Mouse (Mus musculus): ENCODE measurements around the gene Rps6ka5. TPM values are rescaled to one million over a fixed set of nuclear protein-coding genes. Genes with fewer than 3 reads are reported as not detected.

Gene Rps6ka5
- total and polyA plus RNA-seq, 2 experiments from 2014 or later = 6.2 to 10.5 TPM

DNA sequence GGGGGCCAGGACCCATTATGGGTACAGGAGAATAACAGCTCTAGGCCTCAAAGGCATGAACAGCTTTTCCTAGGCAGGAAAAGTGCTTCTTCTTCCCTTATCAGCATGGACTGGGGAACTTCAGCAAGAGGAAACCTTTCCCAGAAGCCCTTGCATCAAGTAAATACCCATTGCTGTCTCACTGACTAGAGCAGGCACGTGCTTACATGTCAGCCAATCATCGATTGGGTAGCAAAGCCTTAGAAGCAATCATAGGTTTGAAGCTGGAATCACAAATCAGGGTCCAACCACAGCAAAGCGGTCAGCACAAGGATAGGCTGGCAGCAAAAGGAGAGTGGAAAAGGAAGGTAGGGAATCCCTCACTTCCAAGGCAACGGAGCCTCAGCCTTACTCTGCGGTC is 213.7 kb downstream of the Rps6ka5 start:
- Histone ChIP-seq H3K9me3 (ENCODE audit: low read length) (no peaks in the 10 kb centered on the region), H3K27ac (no peak overlapping the region), H3K4me3 (ENCODE audit: low read length) (no peak overlapping the region), H3K36me3 (ENCODE audit: insufficient read depth, low read length) (0 out of 2 replicates have a peak, but pooled peaks cover 4% of the 10 kb centered on the region), H3K27me3 (ENCODE audit: insufficient read depth, low read length) (no peaks in the 10 kb centered on the region), H3K9ac (replicated peaks; ENCODE audit: low read length) (no peak overlapping the region), H3K4me1 (ENCODE audit: insufficient read depth, low read length) (no peaks in the 10 kb centered on the region), H3K4me2 (ENCODE audit: low read depth, low read length) (no peak overlapping the region)
- TF ChIP-seq CTCF (IDR thresholded peaks at IDR 0.05; ENCODE audit: low read depth) = no peak
- 89% methylated on average over 5 of the region's 5 CpGs for WGBS
- DNase-seq (ENCODE audit: low spot score) (no peak), ATAC-seq (no peak)

- Histone ChIP-seq H3K27me3 (ENCODE audit: insufficient read depth, low read length) (no peaks in the 10 kb centered on the region), H3K36me3 (ENCODE audit: insufficient read depth, low read length) (0 out of 2 replicates have a peak, but pooled peaks cover 4% of the 10 kb centered on the region), H3K4me2 (ENCODE audit: low read depth, low read length) (no peak overlapping the region), H3K9ac (replicated peaks; ENCODE audit: low read length) (no peak overlapping the region), H3K4me1 (ENCODE audit: insufficient read depth, low read length) (no peaks in the 10 kb centered on the region), H3K9me3 (ENCODE audit: low read length) (no peaks in the 10 kb centered on the region), H3K27ac (no peak overlapping the region), H3K4me3 (ENCODE audit: low read length) (no peak overlapping the region)
- no peak for ATAC-seq
- no peak for DNase-seq (ENCODE audit: low spot score)
- TF ChIP-seq CTCF (IDR thresholded peaks at IDR 0.05; ENCODE audit: low read depth) = no peak
- WGBS = 76% methylated on average over 9 of the region's 9 CpGs
These were observed 214.1 kb downstream of the Rps6ka5 start for GRCm38 (mm10) chr12:100512641-100513040.

DNA sequence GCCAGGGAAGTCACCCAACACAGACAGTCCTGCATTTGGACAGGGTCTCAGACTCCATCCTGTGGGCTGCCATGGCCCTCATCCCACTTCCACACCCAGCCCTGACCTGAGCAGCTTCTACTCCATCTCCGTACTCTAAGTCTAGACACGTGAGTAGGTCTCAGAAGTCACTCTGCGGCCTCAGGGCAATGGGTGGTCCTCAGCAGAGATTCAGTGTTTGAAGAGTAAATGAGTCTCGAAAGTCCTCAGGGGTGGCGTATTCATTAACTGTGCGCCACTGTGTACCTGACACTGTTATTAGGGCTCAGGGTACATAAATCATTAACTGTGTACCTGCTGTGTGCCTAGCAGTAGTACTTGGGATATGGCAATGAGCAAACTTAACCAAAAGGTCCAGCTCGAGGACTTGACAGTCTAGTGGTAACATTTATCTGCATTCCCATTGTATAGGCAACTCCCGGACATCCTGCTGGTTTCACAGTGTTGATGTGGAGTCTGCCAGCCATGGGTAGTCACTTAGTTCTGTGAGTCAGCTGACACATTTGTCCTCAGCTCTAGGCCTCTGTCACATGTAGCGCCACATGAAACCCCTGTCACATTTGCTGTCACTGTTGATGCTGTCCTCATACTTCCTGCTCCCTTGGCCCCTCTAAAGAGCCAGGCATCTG is 217.0 kb downstream of the Rps6ka5 start:
- Histone ChIP-seq H3K9me3 (ENCODE audit: low read length) (no peaks in the 10 kb centered on the region), H3K4me2 (ENCODE audit: low read depth, low read length) (no peak overlapping the region), H3K27ac (no peak overlapping the region), H3K4me3 (ENCODE audit: low read length) (no peak overlapping the region), H3K27me3 (ENCODE audit: insufficient read depth, low read length) (no peaks in the 10 kb centered on the region), H3K36me3 (ENCODE audit: insufficient read depth, low read length) (0 out of 2 replicates have a peak, but pooled peaks cover 4% of the 10 kb centered on the region), H3K9ac (replicated peaks; ENCODE audit: low read length) (no peak overlapping the region), H3K4me1 (ENCODE audit: insufficient read depth, low read length) (no peaks in the 10 kb centered on the region)
- no peak for TF ChIP-seq CTCF (IDR thresholded peaks at IDR 0.05; ENCODE audit: low read depth)
- DNase-seq (ENCODE audit: low spot score) (no peak), ATAC-seq (no peak)
- WGBS = 85% methylated on average over 9 of the region's 9 CpGs

DNA sequence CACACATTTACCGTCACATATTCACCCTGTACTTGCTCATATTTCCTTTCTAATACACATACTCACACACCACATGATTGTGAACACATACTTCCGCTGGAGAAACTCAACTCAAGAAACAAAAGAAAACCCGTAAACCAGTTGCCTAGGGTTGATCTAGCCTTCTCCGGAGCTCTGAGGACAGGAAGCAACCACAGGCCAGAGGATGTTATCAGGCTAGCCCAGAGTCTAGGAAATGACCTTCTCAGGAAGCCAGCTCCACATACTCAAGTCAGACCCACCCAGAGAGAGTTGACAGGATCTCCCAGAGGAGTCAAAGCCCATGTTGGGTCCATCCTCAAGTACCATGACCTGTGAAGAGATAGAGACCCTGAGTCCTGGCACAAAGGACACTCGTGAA is 218.1 kb downstream of the Rps6ka5 start:
- Histone ChIP-seq H3K27me3 (ENCODE audit: insufficient read depth, low read length) (no peaks in the 10 kb centered on the region), H3K4me1 (ENCODE audit: insufficient read depth, low read length) (0 out of 2 replicates have a peak, but pooled peaks cover 2% of the 10 kb centered on the region), H3K9me3 (ENCODE audit: low read length) (no peaks in the 10 kb centered on the region), H3K36me3 (ENCODE audit: insufficient read depth, low read length) (0 out of 2 replicates have a peak, but pooled peaks cover 4% of the 10 kb centered on the region), H3K9ac (replicated peaks; ENCODE audit: low read length) (no peak overlapping the region), H3K27ac (no peak overlapping the region), H3K4me2 (ENCODE audit: low read depth, low read length) (no peak overlapping the region), H3K4me3 (ENCODE audit: low read length) (no peak overlapping the region)
- DNase-seq (ENCODE audit: low spot score) = no peak
- no peak for TF ChIP-seq CTCF (IDR thresholded peaks at IDR 0.05; ENCODE audit: low read depth)
- no peak for ATAC-seq
- WGBS = 91% methylated on average over 5 of the region's 5 CpGs

DNA sequence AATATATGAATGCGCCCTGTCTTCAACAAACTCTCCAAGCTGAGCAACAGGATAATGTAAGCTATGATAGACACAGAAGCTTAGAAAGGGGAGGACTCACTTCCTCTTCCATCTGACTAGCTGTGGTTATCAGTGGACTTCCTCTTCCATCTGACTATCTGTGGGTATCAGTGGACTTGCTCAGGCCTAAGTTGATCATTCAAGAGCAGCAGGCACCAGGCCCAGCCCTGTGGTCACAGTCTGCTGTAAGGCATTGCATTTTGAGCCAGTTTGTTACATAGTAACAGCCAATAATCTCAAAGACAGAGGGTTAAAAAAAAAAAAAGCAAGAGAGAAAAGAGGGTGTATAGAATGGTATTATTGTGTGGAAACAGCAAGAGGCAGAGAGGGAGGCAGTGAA is 221.3 kb downstream of the Rps6ka5 start:
- Histone ChIP-seq H3K27me3 (ENCODE audit: insufficient read depth, low read length) (no peaks in the 10 kb centered on the region), H3K4me1 (ENCODE audit: insufficient read depth, low read length) (0 out of 2 replicates have a peak, but pooled peaks cover 4% of the 10 kb centered on the region), H3K9ac (replicated peaks; ENCODE audit: low read length) (no peak overlapping the region), H3K27ac (no peak overlapping the region), H3K9me3 (ENCODE audit: low read length) (no peaks in the 10 kb centered on the region), H3K36me3 (ENCODE audit: insufficient read depth, low read length) (no peaks in the 10 kb centered on the region), H3K4me3 (ENCODE audit: low read length) (no peak overlapping the region), H3K4me2 (ENCODE audit: low read depth, low read length) (no peak overlapping the region)
- TF ChIP-seq CTCF (IDR thresholded peaks at IDR 0.05; ENCODE audit: low read depth) = no peak
- WGBS = 95% methylated on average over 1 of the region's 1 CpGs
- ATAC-seq = no peak
- DNase-seq (ENCODE audit: low spot score) = no peak

DNA sequence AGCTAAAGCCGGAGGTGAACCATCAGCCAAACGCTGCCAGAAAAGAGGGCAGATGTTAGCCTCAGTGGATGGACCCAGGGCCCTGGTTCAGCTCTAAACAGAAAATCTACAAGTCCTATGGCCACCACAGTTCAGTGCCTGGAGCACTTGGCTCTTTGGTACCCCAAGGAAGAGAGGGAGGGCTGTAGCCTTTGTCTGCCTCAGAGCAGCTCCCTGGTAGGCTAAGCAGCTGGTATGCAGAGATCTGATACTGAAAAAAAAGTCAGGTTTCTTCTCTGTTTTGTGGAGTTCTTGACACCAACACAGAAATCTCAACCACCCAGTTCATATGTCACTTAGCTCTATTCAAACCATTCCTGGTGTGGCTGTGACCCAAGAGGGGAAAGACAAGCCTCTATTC is 222.2 kb downstream of the Rps6ka5 start:
- TF ChIP-seq CTCF (IDR thresholded peaks at IDR 0.05; ENCODE audit: low read depth) = no peak
- Histone ChIP-seq H3K4me2 (ENCODE audit: low read depth, low read length) (no peak overlapping the region), H3K36me3 (ENCODE audit: insufficient read depth, low read length) (0 out of 2 replicates have a peak, but pooled peaks cover 4% of the 10 kb centered on the region), H3K27ac (no peak overlapping the region), H3K4me3 (ENCODE audit: low read length) (no peak overlapping the region), H3K9me3 (ENCODE audit: low read length) (no peaks in the 10 kb centered on the region), H3K9ac (replicated peaks; ENCODE audit: low read length) (peak overlapping the region; percentile 33; the same call in 1 of the 2 replicates), H3K4me1 (ENCODE audit: insufficient read depth, low read length) (0 out of 2 replicates have a peak, but pooled peaks cover 4% of the 10 kb centered on the region), H3K27me3 (ENCODE audit: insufficient read depth, low read length) (no peaks in the 10 kb centered on the region)
- ATAC-seq (no peak), DNase-seq (ENCODE audit: low spot score) (no peak)
- 94% methylated on average over 2 of the region's 2 CpGs for WGBS

DNA sequence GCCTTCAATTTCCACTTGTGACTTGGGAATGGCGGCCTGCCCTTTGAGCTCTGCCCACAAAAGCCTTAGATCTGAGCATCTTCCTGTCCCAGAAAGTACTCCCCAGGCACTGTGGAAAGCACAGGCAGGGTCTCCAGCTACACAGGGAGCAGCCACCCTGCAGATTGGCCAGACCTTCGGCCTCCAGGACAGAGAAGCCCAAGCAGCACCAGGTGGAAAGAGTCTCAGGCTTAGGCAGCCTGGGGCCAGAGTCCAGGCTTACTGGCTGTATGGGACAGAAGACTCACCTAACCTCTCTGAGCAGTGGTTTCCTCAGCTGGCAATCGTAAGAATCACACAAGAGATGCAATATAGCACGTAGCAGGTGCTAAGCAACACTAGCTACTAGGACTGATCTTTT is 223.1 kb downstream of the Rps6ka5 start:
- H3K4me2 ChIP-seq (ENCODE audit: low read depth, low read length) = no peak overlapping the region
- ATAC-seq (no peak), DNase-seq (ENCODE audit: low spot score) (no peak)
- WGBS = 85% methylated on average over 4 of the region's 4 CpGs
- no peak overlapping the region for H3K27ac ChIP-seq
- H3K4me1 ChIP-seq (ENCODE audit: insufficient read depth, low read length) = 0 out of 2 replicates have a peak, but pooled peaks cover 4% of the 10 kb centered on the region
- no peak overlapping the region for H3K4me3 ChIP-seq (ENCODE audit: low read length)
- TF ChIP-seq CTCF (IDR thresholded peaks at IDR 0.05; ENCODE audit: low read depth) = no peak
- no peaks in the 10 kb centered on the region for H3K9me3 ChIP-seq (ENCODE audit: low read length)
- H3K27me3 ChIP-seq (ENCODE audit: insufficient read depth, low read length) = no peaks in the 10 kb centered on the region
- no peak overlapping the region for H3K9ac ChIP-seq (replicated peaks; ENCODE audit: low read length)
- H3K36me3 ChIP-seq (ENCODE audit: insufficient read depth, low read length) = peaks cover 14% of the 10 kb centered on the region
